Mouse (Mus musculus) neural tube, embryonic 11.5 days (tissue): ENCODE results near the gene D230025D16Rik. TPM values are rescaled to one million over a fixed set of nuclear protein-coding genes. Genes with fewer than 3 reads are reported as not detected.

ENCODE experiments used
- ATAC-seq: fragments of 200-750 bp; cut with Nextera tagmentation; 2 replicates; pipeline ENCODE4 v1.8.0; 2017; ENCODE audit warnings: moderate number of reproducible peaks, mild to moderate bottlenecking, moderate TSS enrichment, moderate library complexity; ENCODE audit not compliant: insufficient read depth, low FRiP score, low TSS enrichment
- DNase-seq: peaks from one replicate; pipeline ENCODE4 v3.0.0-alpha.2; 2015; ENCODE audit warnings: low spot score
- H3K27ac ChIP-seq: fragments of 300-500 bp; sonication (generic); 2 replicates; pipeline ENCODE4 v1.5.1; 2014; ENCODE audit warnings: low read depth, mild to moderate bottlenecking, low read length
- H3K27me3 ChIP-seq: fragments of 300-500 bp; sonication (generic); 2 replicates; pipeline ENCODE4 v1.6.1; 2014; ENCODE audit warnings: mild to moderate bottlenecking, low read length, mixed read lengths; ENCODE audit not compliant: control insufficient read depth, insufficient read depth
- H3K36me3 ChIP-seq: fragments of 300-500 bp; sonication (generic); 2 replicates; pipeline ENCODE4 v1.6.1; 2014; ENCODE audit warnings: mild to moderate bottlenecking, low read length, moderate library complexity, mixed read lengths; ENCODE audit not compliant: control insufficient read depth, insufficient read depth
- H3K4me1 ChIP-seq: fragments of 300-500 bp; sonication (generic); 2 replicates; pipeline ENCODE4 v1.6.1; 2014; ENCODE audit warnings: low read length, mixed read lengths; ENCODE audit not compliant: control insufficient read depth, insufficient read depth
- H3K4me2 ChIP-seq: fragments of 300-500 bp; sonication (generic); 2 replicates; pipeline ENCODE4 v1.6.1; 2014; ENCODE audit warnings: low read depth, mild to moderate bottlenecking, moderate library complexity
- H3K4me3 ChIP-seq: fragments of 300-500 bp; sonication (generic); 2 replicates; pipeline ENCODE4 v1.5.1; 2014; ENCODE audit warnings: low read depth, low read length
- H3K9ac ChIP-seq: fragments of 300-500 bp; sonication (generic); 2 replicates; pipeline ENCODE4 v1.6.1; 2014; ENCODE audit warnings: mild to moderate bottlenecking, low read length
- H3K9me3 ChIP-seq: fragments of 300-500 bp; sonication (generic); 2 replicates; pipeline ENCODE4 v1.6.1; 2016; ENCODE audit warnings: low read length; ENCODE audit not compliant: control insufficient read depth
- WGBS: fragments of 180-500 bp; shearing (Covaris S2); extraction: QIAGEN DNeasy Blood & Tissue Kit; methylation state at CpG from one replicate; pipeline ENCODE4 v1.1.7; 2014; 5-methylcytosine and 5-hydroxymethylcytosine counted together
- polyA plus RNA-seq: library from polyadenylated mRNA; unstranded; fragments of >200 nt; fragmentation: Nextera tagmentation; extraction: Ambion mirVana; gene quantifications from 2 replicates; pipeline ENCODE4 v1.2.1, GENCODE M21; 2014

D230025D16Rik gene
- polyA plus RNA-seq, 1 experiment from 2014 or later: 28.9 TPM

DNA sequence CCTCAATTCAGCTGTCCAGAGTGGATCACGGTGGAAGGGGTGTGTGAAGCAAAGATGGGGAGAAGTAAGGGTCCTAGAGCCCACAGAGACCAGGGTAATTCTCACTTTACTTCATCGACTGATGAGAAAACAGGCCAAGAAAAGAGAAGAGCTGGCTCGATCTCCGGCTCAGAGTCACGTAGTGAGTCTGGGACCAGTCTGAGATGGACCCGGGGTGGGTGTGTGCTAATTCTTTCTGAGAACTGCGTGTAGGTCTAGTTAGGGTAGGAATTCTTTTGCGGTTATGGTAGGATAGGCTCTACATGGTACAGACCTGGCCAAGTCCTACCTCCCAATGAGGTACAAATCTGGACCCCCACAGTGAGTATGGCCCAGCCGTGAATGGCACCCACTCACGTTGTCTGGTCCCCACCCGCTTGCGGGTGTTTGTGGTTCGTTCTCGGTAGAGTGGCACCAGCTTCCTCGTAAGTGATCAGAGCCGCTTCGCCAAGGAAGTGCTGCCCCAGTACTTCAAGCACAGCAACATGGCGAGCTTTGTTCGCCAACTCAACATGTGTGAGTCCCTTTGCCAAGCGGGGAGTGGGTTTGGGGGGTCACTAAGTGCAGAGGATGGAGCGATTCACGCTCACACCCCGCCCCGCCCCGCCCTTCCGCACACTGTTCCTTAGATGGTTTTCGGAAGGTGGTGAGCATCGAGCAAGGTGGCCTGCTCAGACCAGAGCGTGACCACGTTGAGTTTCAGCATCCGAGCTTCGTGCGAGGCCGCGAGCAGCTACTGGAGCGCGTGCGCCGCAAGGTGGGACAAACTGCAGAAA is 45.4 kb downstream of the D230025D16Rik start:
- no peak overlapping the region; the same call in 1 of the 2 replicates for H3K9ac ChIP-seq
- 1% methylated on average over 39 of the region's 39 CpGs for WGBS
- H3K4me2 ChIP-seq: peak overlapping the region; percentile 70; the same call in 1 of the 2 replicates
- no peak for DNase-seq
- peaks cover 10% of the 10 kb centered on the region; the same call in 1 of the 2 replicates for H3K4me1 ChIP-seq
- no peaks in the 10 kb centered on the region; the same call in 1 of the 2 replicates for H3K9me3 ChIP-seq
- no peak for ATAC-seq
- peak overlapping the region; percentile 41 for H3K4me3 ChIP-seq
- H3K27ac ChIP-seq: no peak overlapping the region
- no peaks in the 10 kb centered on the region for H3K36me3 ChIP-seq
- H3K27me3 ChIP-seq: peaks cover 99% of the 10 kb centered on the region

DNA sequence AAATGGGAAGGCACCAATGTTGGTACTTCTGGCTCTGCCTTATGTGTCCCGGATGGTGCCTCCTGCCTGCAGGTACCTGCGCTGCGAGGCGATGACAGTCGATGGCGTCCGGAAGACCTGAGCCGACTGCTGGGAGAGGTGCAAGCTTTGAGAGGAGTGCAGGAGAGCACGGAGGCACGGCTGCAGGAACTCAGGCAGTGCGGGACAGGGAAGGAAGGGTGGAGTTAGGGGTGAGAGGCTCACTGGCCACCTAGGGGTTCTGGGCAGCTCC is 45.9 kb downstream of the D230025D16Rik start:
- Histone ChIP-seq H3K4me3 (no peak overlapping the region), H3K36me3 (no peaks in the 10 kb centered on the region), H3K4me2 (no peak overlapping the region), H3K4me1 (peaks cover 10% of the 10 kb centered on the region; the same call in 1 of the 2 replicates), H3K27me3 (peaks cover 99% of the 10 kb centered on the region), H3K9ac (no peak overlapping the region), H3K27ac (no peak overlapping the region), H3K9me3 (no peaks in the 10 kb centered on the region; the same call in 1 of the 2 replicates)
- 3% methylated on average over 11 of the region's 11 CpGs for WGBS
- ATAC-seq: no peak
- no peak for DNase-seq

DNA sequence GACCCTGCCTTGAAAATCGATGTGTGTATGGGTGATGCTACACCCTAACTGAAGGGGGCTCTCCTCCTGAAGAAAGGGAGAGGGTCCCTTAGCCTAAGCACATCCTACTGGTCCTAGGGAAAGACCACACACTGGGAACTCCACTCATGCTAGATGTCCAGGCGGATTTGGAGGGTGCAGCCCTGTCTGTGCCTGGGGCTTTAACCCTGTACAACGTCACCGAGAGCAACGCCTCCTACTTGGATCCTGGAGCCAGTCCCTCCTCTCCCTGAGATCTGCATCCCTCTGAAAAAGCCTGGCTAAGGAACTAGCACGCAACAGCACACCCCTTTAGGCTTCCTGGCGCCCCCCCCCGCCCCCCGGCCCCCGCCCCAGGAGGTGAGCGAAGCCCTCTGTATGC is 50.4 kb downstream of the D230025D16Rik start:
- no peak for DNase-seq
- Histone ChIP-seq H3K9ac (no peak overlapping the region), H3K4me1 (0 out of 2 replicates have a peak, but pooled peaks cover 2% of the 10 kb centered on the region), H3K9me3 (no peaks in the 10 kb centered on the region), H3K27me3 (peaks cover 98% of the 10 kb centered on the region), H3K4me3 (no peak overlapping the region), H3K27ac (no peak overlapping the region), H3K36me3 (no peaks in the 10 kb centered on the region), H3K4me2 (peak overlapping the region; percentile 3; the same call in 1 of the 2 replicates)
- no peak for ATAC-seq
- WGBS: 6% methylated on average over 11 of the region's 11 CpGs

DNA sequence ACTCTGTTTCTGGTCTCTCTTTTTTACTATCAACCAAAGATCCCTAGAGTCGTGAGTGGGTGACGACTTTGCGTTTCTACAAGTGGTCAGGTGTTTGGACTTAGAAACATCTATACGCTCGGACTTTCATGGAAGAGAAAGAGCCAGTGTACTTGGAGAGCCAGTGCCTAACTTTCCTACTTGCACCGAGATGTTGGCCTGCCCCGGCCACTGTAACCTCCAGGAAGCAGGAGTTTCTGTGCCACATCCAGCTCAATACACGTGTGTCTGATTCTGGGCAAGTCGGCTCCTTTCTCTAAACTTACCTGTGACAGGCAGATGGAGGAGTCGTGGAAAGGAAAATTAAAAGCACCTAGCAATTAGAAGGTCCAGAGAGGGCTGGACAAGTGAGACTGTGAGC is 50.9 kb downstream of the D230025D16Rik start, which contains the start of gene Nol3:
Gene Nol3 (plus strand): TSS at position 301 of the 400 bp plus-strand sequence.
- Histone ChIP-seq H3K27ac (no peak within 1 kb of the TSS), H3K4me1 (0 out of 2 replicates have a peak, but pooled peaks cover 2% of the 10 kb centered on the region), H3K27me3 (peaks cover 96% of the 10 kb centered on the region), H3K36me3 (no peaks in the 10 kb centered on the region), H3K9me3 (no peaks in the 10 kb centered on the region), H3K4me2 (peak within 1 kb of the TSS; percentile 63), H3K9ac (peak within 1 kb of the TSS; percentile 53), H3K4me3 (peak within 1 kb of the TSS; percentile 36)
- ATAC-seq (no peak), DNase-seq (no peak)
- 6% methylated on average over 10 of the region's 10 CpGs for WGBS

DNA sequence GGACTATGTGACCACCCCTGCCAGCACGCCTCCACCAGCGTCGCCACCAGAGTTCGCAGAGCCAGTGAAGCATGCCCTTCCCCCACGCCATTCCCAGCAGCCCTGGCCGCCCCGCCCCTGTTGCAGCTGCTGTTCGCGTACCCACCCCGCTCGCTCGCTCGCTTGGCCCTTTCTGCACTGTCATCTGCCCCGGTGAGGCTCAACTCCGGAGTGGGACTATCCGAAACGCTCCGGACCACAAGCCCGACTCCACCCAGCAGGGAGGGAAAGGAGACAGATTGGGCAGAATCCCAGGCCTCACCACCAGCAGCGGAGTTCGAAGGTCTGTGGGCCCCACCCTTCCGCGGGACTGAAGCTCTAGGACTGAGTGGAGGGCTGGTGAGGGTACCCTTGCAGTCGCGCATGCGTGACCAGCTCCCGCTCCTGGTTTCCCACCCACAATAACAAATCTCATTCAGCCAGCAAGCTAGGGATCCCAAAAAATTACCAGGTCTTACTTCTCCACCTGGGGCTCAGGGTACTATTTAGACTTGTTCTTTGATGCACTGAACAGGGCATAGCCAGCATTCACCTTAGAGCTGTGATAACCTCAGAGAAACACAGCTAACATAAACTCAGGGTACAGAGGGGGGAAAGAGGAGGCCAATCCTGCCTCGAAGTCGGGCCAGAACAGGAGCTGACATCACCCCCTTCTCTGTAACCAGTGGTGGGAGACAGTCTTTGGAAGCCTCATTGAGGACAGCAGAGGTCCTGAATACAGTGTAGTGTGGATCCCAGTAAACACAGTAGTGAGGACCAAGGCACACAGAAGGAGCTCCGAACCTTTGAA is 51.6 kb downstream of the D230025D16Rik start:
- Histone ChIP-seq H3K9ac (peak overlapping the region; percentile 53), H3K27ac (no peak overlapping the region), H3K36me3 (no peaks in the 10 kb centered on the region), H3K4me1 (0 out of 2 replicates have a peak, but pooled peaks cover 2% of the 10 kb centered on the region), H3K9me3 (no peaks in the 10 kb centered on the region), H3K4me3 (peak overlapping the region; percentile 36), H3K4me2 (peak overlapping the region; percentile 63), H3K27me3 (peaks cover 90% of the 10 kb centered on the region)
- DNase-seq (peak; percentile 72), ATAC-seq (peak; percentile 60)
- WGBS: 3% methylated on average over 30 of the region's 30 CpGs

DNA sequence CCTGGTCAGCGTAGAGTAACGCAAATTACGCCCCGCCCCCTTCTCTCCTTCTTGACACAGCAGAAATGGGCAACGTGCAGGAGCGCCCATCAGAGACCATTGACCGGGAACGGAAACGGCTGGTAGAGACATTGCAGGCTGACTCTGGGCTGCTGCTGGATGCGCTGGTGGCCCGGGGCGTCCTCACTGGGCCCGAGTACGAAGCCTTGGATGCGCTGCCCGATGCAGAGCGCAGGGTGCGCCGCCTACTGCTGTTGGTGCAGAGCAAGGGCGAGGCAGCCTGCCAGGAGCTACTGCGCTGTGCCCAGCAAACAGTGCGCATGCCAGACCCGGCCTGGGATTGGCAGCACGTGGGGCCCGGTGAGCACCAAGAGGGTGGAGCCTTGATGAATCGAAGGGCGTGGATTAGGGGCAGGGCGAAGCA is 54.0 kb downstream of the D230025D16Rik start:
- peaks cover 68% of the 10 kb centered on the region for H3K27me3 ChIP-seq
- no peak overlapping the region for H3K4me2 ChIP-seq
- H3K27ac ChIP-seq: no peak overlapping the region
- 0 out of 2 replicates have a peak, but pooled peaks cover 4% of the 10 kb centered on the region for H3K36me3 ChIP-seq
- 0 out of 2 replicates have a peak, but pooled peaks have one; percentile 2 for ATAC-seq
- WGBS: 3% methylated on average over 27 of the region's 28 CpGs
- DNase-seq: peak; percentile 33
- no peaks in the 10 kb centered on the region for H3K9me3 ChIP-seq
- 0 out of 2 replicates have a peak overlapping the region, but pooled peaks have one; percentile 7 for H3K4me3 ChIP-seq
- H3K9ac ChIP-seq: no peak overlapping the region
- 0 out of 2 replicates have a peak, but pooled peaks cover 2% of the 10 kb centered on the region for H3K4me1 ChIP-seq

DNA sequence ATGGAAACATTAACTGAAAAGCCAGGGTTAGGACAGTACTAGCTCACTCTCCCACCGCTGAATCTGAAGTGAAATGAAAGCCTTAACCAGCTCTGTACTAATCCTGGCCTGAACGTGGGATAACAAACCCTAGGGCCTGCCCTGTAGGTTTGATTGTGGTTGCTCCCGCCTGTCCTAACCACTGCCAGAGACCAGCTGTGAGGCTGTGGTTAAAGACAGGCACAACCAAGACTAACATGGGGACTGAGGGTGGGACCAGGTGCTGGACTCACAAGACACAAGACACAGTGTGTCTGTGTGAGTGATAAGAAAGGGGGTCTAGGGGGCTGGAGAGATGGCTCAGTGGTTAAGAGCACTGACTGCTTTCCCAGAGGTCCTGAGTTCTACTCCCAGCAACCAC is 55.6 kb downstream of the D230025D16Rik start:
- Histone ChIP-seq H3K27me3 (peaks cover 52% of the 10 kb centered on the region), H3K4me2 (no peak overlapping the region), H3K9ac (no peak overlapping the region), H3K27ac (no peak overlapping the region), H3K9me3 (no peaks in the 10 kb centered on the region), H3K4me1 (0 out of 2 replicates have a peak, but pooled peaks cover 2% of the 10 kb centered on the region), H3K36me3 (0 out of 2 replicates have a peak, but pooled peaks cover 4% of the 10 kb centered on the region), H3K4me3 (no peak overlapping the region)
- DNase-seq (no peak), ATAC-seq (no peak)
- 65% methylated on average over 3 of the region's 3 CpGs for WGBS

DNA sequence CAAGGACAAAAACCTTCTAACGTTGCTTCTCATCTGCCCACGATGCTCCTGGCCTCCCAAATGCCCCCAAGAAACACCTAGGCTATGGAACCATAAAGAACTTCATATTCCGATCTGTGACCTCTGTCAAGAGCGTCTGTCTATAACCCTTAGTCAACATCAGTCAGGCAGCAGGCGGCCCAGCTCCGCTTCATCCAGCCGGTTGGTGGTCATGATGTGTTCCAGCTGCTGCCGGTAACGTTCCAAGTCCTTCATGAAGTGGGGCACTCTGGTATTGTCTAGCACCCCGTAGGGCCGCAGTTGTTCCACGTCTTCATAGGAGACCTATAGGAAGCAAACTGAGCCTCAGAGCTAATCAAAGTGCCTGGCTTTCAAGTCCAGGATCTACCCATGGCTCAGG is 56.9 kb downstream of the D230025D16Rik start:
- H3K9ac ChIP-seq: no peak overlapping the region
- no peak overlapping the region for H3K4me3 ChIP-seq
- DNase-seq (no peak), ATAC-seq (no peak)
- H3K36me3 ChIP-seq: 0 out of 2 replicates have a peak, but pooled peaks cover 4% of the 10 kb centered on the region
- WGBS: 82% methylated on average over 12 of the region's 12 CpGs
- H3K27me3 ChIP-seq: peaks cover 40% of the 10 kb centered on the region
- H3K27ac ChIP-seq: no peak overlapping the region
- no peak overlapping the region for H3K4me2 ChIP-seq
- no peaks in the 10 kb centered on the region for H3K4me1 ChIP-seq
- no peaks in the 10 kb centered on the region for H3K9me3 ChIP-seq
